Mouse (Mus musculus) liver, embryonic 11.5 days (tissue): ENCODE data around the gene Rbfox1. TPM values are rescaled to one million over a fixed set of nuclear protein-coding genes. Genes with fewer than 3 reads are reported as not detected.

ENCODE experiments used
- ATAC-seq: fragments of 200-750 bp; cut with Nextera tagmentation; replicated peaks from 2 replicates; pipeline ENCODE4 v1.8.0; 2017; ENCODE audit warnings: moderate number of reproducible peaks, mild to moderate bottlenecking, moderate TSS enrichment, moderate library complexity; ENCODE audit not compliant: low FRiP score
- DNase-seq: peaks from one replicate; pipeline ENCODE4 v3.0.0-alpha.2; 2017; ENCODE audit warnings: low spot score
- H3K27ac ChIP-seq: fragments of 300-500 bp; sonication (generic); 2 replicates; pipeline ENCODE4 v1.5.1; 2014; ENCODE audit warnings: mild to moderate bottlenecking, low read depth, low read length, control low read depth
- H3K27me3 ChIP-seq: fragments of 300-500 bp; sonication (generic); replicated peaks from 2 replicates; pipeline ENCODE4 v1.6.1; 2014; ENCODE audit warnings: low read length, mixed read lengths; ENCODE audit not compliant: control insufficient read depth, insufficient read depth
- H3K36me3 ChIP-seq: fragments of 300-500 bp; sonication (generic); 2 replicates; pipeline ENCODE4 v1.6.1; 2014; ENCODE audit warnings: mild to moderate bottlenecking, low read length, moderate library complexity, mixed read lengths; ENCODE audit not compliant: control insufficient read depth, insufficient read depth
- H3K4me1 ChIP-seq: fragments of 300-500 bp; sonication (generic); replicated peaks from 2 replicates; pipeline ENCODE4 v1.6.1; 2014; ENCODE audit warnings: low read length, mixed read lengths; ENCODE audit not compliant: control insufficient read depth, insufficient read depth
- H3K4me2 ChIP-seq: fragments of 300-500 bp; sonication (generic); 2 replicates; pipeline ENCODE4 v1.6.1; 2014; ENCODE audit warnings: mild to moderate bottlenecking, control low read depth, moderate library complexity
- H3K4me3 ChIP-seq: fragments of 300-500 bp; sonication (generic); 2 replicates; pipeline ENCODE4 v1.5.1; 2014; ENCODE audit warnings: low read depth, low read length, control low read depth
- H3K9ac ChIP-seq: fragments of 300-500 bp; sonication (generic); 2 replicates; pipeline ENCODE4 v1.6.1; 2014; ENCODE audit warnings: low read depth, low read length, control low read depth
- H3K9me3 ChIP-seq: fragments of 300-500 bp; sonication (generic); 2 replicates; pipeline ENCODE4 v1.6.1; 2016; ENCODE audit warnings: low read length, inconsistent platforms, mixed read lengths; ENCODE audit not compliant: control insufficient read depth
- WGBS: fragments of 180-500 bp; shearing (Covaris S2); extraction: QIAGEN DNeasy Blood & Tissue Kit; methylation state at CpG from one replicate; pipeline ENCODE4 v1.1.7; 2014; 5-methylcytosine and 5-hydroxymethylcytosine counted together
- polyA plus RNA-seq: library from polyadenylated mRNA; unstranded; fragments of >200 nt; fragmentation: Nextera tagmentation; extraction: Ambion mirVana; gene quantifications from 2 replicates; pipeline ENCODE4 v1.2.1, GENCODE M21; 2014

Gene Rbfox1
- polyA plus RNA-seq, 1 experiment from 2014 or later: 1.4 TPM

GRCm38 (mm10) chr16:6164476-6164875, 279.3 kb downstream of the Rbfox1 start:
- no peak for ATAC-seq
- H3K27me3 ChIP-seq: no peaks in the 10 kb centered on the region
- H3K4me3 ChIP-seq: no peak overlapping the region
- 78% methylated on average over 4 of the region's 4 CpGs for WGBS
- H3K4me2 ChIP-seq: no peak overlapping the region
- DNase-seq: no peak
- no peak overlapping the region for H3K9ac ChIP-seq
- no peak overlapping the region for H3K27ac ChIP-seq
- H3K36me3 ChIP-seq: no peaks in the 10 kb centered on the region
- H3K4me1 ChIP-seq: no peaks in the 10 kb centered on the region
- no peaks in the 10 kb centered on the region for H3K9me3 ChIP-seq

DNA sequence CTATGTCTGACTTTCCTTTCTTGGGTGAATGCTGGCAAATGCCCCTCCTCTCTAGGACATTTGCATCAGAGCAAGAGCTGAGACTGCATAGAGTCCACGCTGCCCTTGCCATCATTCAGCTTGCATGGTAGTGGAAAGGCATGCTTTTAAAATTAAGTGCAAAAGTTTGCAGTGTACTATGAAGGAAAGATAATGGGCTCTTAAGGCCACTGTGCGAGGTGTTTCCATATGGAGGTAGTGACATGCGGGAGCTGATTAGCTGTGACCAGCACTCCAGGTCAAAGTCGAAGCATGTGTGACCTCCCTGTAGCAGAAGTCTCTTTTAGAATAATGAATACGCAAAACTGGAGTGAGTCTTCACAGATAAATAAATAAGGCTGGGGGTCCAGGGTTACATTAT, 284.2 kb downstream of the Rbfox1 start:
- WGBS: 81% methylated on average over 5 of the region's 5 CpGs
- Histone ChIP-seq H3K4me3 (no peak overlapping the region), H3K9ac (no peak overlapping the region), H3K36me3 (no peaks in the 10 kb centered on the region), H3K27me3 (no peaks in the 10 kb centered on the region), H3K27ac (no peak overlapping the region), H3K4me2 (no peak overlapping the region), H3K9me3 (no peaks in the 10 kb centered on the region), H3K4me1 (no peaks in the 10 kb centered on the region)
- DNase-seq (no peak), ATAC-seq (no peak)

GRCm38 (mm10) chr16:6180819-6181218, 295.7 kb downstream of the Rbfox1 start:
- Histone ChIP-seq H3K27me3 (no peaks in the 10 kb centered on the region), H3K9ac (no peak overlapping the region), H3K9me3 (no peaks in the 10 kb centered on the region), H3K4me3 (no peak overlapping the region), H3K27ac (no peak overlapping the region), H3K36me3 (no peaks in the 10 kb centered on the region), H3K4me2 (no peak overlapping the region), H3K4me1 (no peaks in the 10 kb centered on the region)
- no peak for ATAC-seq
- WGBS: 90% methylated on average over 9 of the region's 9 CpGs
- no peak for DNase-seq

GRCm38 (mm10) chr16:6182329-6182728, 297.2 kb downstream of the Rbfox1 start:
- Histone ChIP-seq H3K27ac (no peak overlapping the region), H3K9ac (no peak overlapping the region), H3K27me3 (no peaks in the 10 kb centered on the region), H3K36me3 (no peaks in the 10 kb centered on the region), H3K9me3 (no peaks in the 10 kb centered on the region), H3K4me2 (no peak overlapping the region), H3K4me3 (no peak overlapping the region), H3K4me1 (no peaks in the 10 kb centered on the region)
- ATAC-seq: no peak
- no peak for DNase-seq

DNA sequence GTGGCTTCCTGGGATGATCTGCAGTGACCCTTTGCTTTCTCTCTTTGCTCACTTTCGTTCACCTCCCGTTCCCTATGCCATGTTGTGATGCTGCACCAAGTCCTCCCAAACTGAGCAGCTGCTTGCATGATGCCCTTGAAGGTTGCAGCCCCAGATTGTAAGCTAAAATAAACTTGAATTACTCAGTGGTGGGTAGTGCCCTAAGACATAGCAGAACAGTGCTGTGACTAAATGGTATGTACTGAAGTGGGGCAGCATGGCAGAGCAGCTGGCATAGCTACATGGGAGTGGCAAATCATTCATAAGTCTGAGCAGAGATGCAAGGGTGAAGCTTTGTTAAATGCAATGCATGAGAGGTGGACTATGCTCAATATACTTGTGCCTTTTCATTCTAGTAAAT, 307.2 kb downstream of the Rbfox1 start:
- 67% methylated on average over 2 of the region's 2 CpGs for WGBS
- ATAC-seq: no peak
- H3K36me3 ChIP-seq: no peaks in the 10 kb centered on the region
- H3K4me3 ChIP-seq: no peak overlapping the region
- no peak for DNase-seq
- H3K9me3 ChIP-seq: no peaks in the 10 kb centered on the region
- no peaks in the 10 kb centered on the region for H3K4me1 ChIP-seq
- H3K27ac ChIP-seq: no peak overlapping the region
- no peak overlapping the region for H3K9ac ChIP-seq
- H3K27me3 ChIP-seq: no peaks in the 10 kb centered on the region
- no peak overlapping the region for H3K4me2 ChIP-seq

DNA sequence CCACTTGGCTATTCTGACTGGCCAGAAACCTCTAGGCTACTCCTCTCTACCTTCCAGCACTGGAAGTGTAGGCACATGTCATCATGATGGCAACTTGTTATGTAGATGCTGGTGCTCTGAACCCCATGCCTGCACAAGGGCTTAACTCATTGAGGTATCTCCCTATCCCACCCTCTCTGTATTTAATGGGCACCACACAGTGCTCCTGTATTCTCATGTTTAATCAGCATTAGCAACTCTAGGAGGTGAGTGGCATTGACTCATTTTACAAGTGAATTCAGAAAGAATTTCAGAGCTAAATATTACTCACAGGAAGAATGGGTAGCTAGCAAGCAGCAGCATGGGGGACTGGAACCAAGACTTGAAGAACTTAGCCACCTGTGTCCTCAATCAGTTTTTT, 321.3 kb downstream of the Rbfox1 start:
- Histone ChIP-seq H3K4me1 (no peaks in the 10 kb centered on the region), H3K4me2 (no peak overlapping the region), H3K4me3 (no peak overlapping the region), H3K36me3 (no peaks in the 10 kb centered on the region), H3K27ac (no peak overlapping the region), H3K9ac (no peak overlapping the region), H3K27me3 (no peaks in the 10 kb centered on the region), H3K9me3 (no peaks in the 10 kb centered on the region)
- no peak for ATAC-seq
- no peak for DNase-seq

GRCm38 (mm10) chr16:6212916-6213315, 327.8 kb downstream of the Rbfox1 start:
- no peak for DNase-seq

DNA sequence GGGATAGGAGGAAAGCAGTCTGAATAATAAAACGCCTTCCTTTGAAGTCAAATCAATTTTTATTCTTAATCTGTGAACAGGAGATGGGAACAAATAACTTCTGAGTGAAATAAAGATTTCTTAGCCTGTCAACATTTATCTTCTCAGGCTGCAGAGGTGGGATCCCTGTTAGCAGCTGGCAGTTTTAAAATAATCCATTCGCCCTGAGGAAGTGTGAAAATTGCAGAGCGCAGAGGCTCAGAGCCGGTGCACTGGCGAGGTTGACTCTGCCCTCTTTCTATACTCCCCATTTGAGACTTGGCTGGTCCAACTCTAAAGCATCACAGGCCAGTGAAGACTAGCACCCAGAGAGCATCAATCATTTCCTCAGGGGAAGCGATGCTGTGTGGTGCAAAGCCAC, 342.3 kb downstream of the Rbfox1 start:
- H3K9ac ChIP-seq: no peak overlapping the region
- no peaks in the 10 kb centered on the region for H3K9me3 ChIP-seq
- no peak overlapping the region for H3K27ac ChIP-seq
- DNase-seq (no peak), ATAC-seq (no peak)
- H3K4me2 ChIP-seq: no peak overlapping the region
- H3K4me3 ChIP-seq: no peak overlapping the region
- no peaks in the 10 kb centered on the region for H3K36me3 ChIP-seq
- H3K27me3 ChIP-seq: no peaks in the 10 kb centered on the region
- no peaks in the 10 kb centered on the region for H3K4me1 ChIP-seq
- 60% methylated on average over 6 of the region's 6 CpGs for WGBS

More at GRCm38 (mm10) chr16:6212916-6213315, 327.8 kb downstream of the Rbfox1 start:
- no peaks in the 10 kb centered on the region for H3K36me3 ChIP-seq
- H3K4me2 ChIP-seq: no peak overlapping the region
- whole genome bisulfite sequencing: 40% methylated on average over 3 of the region's 3 CpGs
- no peak overlapping the region for H3K9ac ChIP-seq
- no peaks in the 10 kb centered on the region for H3K9me3 ChIP-seq
- no peak overlapping the region for H3K4me3 ChIP-seq
- H3K4me1 ChIP-seq: no peaks in the 10 kb centered on the region
- ATAC-seq: no peak
- H3K27ac ChIP-seq: no peak overlapping the region
- no peaks in the 10 kb centered on the region for H3K27me3 ChIP-seq

GRCm38 (mm10) chr16:6232966-6233365, 347.8 kb downstream of the Rbfox1 start:
- WGBS: 83% methylated on average over 2 of the region's 2 CpGs
- DNase-seq (no peak), ATAC-seq (no peak)
- Histone ChIP-seq H3K36me3 (no peaks in the 10 kb centered on the region), H3K4me3 (no peak overlapping the region), H3K27me3 (no peaks in the 10 kb centered on the region), H3K4me1 (no peaks in the 10 kb centered on the region), H3K9ac (no peak overlapping the region), H3K4me2 (no peak overlapping the region), H3K27ac (no peak overlapping the region), H3K9me3 (no peaks in the 10 kb centered on the region)
